Mouse (Mus musculus) CH12.LX (cell line): ENCODE measurements at regions not wholly inside any gene's neighbourhood (a gene's known extent, or its start where the extent isn't known, plus 50 kb on each side); places are given as distances from the start of the nearest gene placed in this dataset.

Experiments
- DNase-seq: peaks from one replicate; pipeline ENCODE4 v3.0.0-alpha.2; 2013; ENCODE audit errors: extremely low read depth
- H3K27ac ChIP-seq: 2 replicates; pipeline ENCODE4 v1.5.1; 2012; ENCODE audit warnings: low read depth, mild to moderate bottlenecking, control low read depth, moderate library complexity; ENCODE audit not compliant: insufficient read depth
- H3K27me3 ChIP-seq: replicated peaks from 2 replicates; pipeline ENCODE3; 2012; ENCODE audit warnings: inconsistent platforms
- H3K36me3 ChIP-seq, 2 experiments: replicated peaks in 1 of 2; 2 replicates each; pipeline versions ENCODE3 to v1.6.1; 2012; ENCODE audit warnings: inconsistent platforms in 1 of 2, low read length in 1 of 2, mild to moderate bottlenecking in 1 of 2, mixed read lengths in 1 of 2, moderate library complexity in 1 of 2; ENCODE audit not compliant: control insufficient read depth in 1 of 2, insufficient read depth in 1 of 2
- H3K4me1 ChIP-seq, 2 experiments: 2 replicates each; pipeline ENCODE4 v1.6.1; 2012; ENCODE audit warnings: inconsistent platforms in 1 of 2, moderate library complexity in 1 of 2; ENCODE audit not compliant: insufficient read depth in 2 of 2, control insufficient read depth in 1 of 2
- H3K4me2 ChIP-seq: 2 replicates; pipeline ENCODE4 v1.6.1; 2012; ENCODE audit warnings: low read depth, mild to moderate bottlenecking, control low read depth; ENCODE audit not compliant: poor library complexity, insufficient read depth, severe bottlenecking
- H3K4me3 ChIP-seq, 3 experiments: fragments of 150-350 bp in 1 of 3; sonication (generic) in 1 of 3; replicated peaks in 1 of 3; 2 replicates each; pipeline versions ENCODE3 to v1.5.1; 2011 to 2012; ENCODE audit warnings: low read depth in 2 of 3, low read length in 2 of 3, mild to moderate bottlenecking in 2 of 3, moderate library complexity in 2 of 3, control low read depth in 1 of 3, improper control_type of control experiment in 1 of 3, inconsistent platforms in 1 of 3, mixed read lengths in 1 of 3; ENCODE audit not compliant: poor library complexity in 1 of 3
- H3K79me2 ChIP-seq: replicated peaks from 2 replicates; pipeline ENCODE4 v1.6.1; 2012; ENCODE audit warnings: mild to moderate bottlenecking, moderate library complexity; ENCODE audit not compliant: control insufficient read depth, poor library complexity, insufficient read depth, severe bottlenecking; ENCODE audit errors: extremely low read depth
- H3K9ac ChIP-seq: 2 replicates; pipeline ENCODE4 v1.6.1; 2012; ENCODE audit warnings: low read depth, mild to moderate bottlenecking, control low read depth, moderate library complexity; ENCODE audit not compliant: insufficient read depth
- H3K9me3 ChIP-seq: replicated peaks from 2 replicates; pipeline ENCODE3; 2012; ENCODE audit warnings: low read length, inconsistent platforms, mixed read lengths
- BHLHE40 ChIP-seq: IDR thresholded peaks from 2 replicates; pipeline ENCODE4 v1.6.1; 2011; ENCODE audit warnings: mild to moderate bottlenecking, low read depth, low read length, improper control_type of control experiment
- CHD1 ChIP-seq: IDR thresholded peaks from 2 replicates; pipeline ENCODE4 v1.6.1; 2012; ENCODE audit warnings: low read depth, low read length, improper control_type of control experiment, inconsistent platforms
- CHD2 ChIP-seq: IDR thresholded peaks from 2 replicates; pipeline ENCODE4 v1.6.1; 2011; ENCODE audit warnings: low read length, improper control_type of control experiment
- CTCF ChIP-seq, 2 experiments: IDR thresholded peaks in 1 of 2; conservative IDR thresholded peaks in 1 of 2; 2 replicates each; pipeline ENCODE4 v1.5.1; 2011 to 2012; ENCODE audit warnings: low read depth in 2 of 2, low read length in 2 of 2, improper control_type of control experiment in 1 of 2, inconsistent platforms in 1 of 2, mild to moderate bottlenecking in 1 of 2, moderate library complexity in 1 of 2
- E2F4 ChIP-seq: IDR thresholded peaks from 2 replicates; pipeline ENCODE4 v1.6.1; 2011; ENCODE audit warnings: low read depth, low read length, improper control_type of control experiment; ENCODE audit not compliant: insufficient replicate concordance
- ELF1 ChIP-seq: IDR thresholded peaks from 2 replicates; pipeline ENCODE4 v1.6.1; 2014; ENCODE audit warnings: low read depth, mild to moderate bottlenecking, inconsistent platforms, low read length, improper control_type of control experiment
- EP300 ChIP-seq: IDR thresholded peaks from 2 replicates; pipeline ENCODE4 v1.6.1; 2011; ENCODE audit warnings: low read length, improper control_type of control experiment
- ETS1 ChIP-seq: conservative IDR thresholded peaks from 2 replicates; pipeline ENCODE4 v1.6.1; 2012; ENCODE audit warnings: low read depth, mild to moderate bottlenecking, inconsistent platforms, low read length, improper control_type of control experiment, moderate library complexity
- HCFC1 ChIP-seq: IDR thresholded peaks from 2 replicates; pipeline ENCODE4 v1.6.1; 2012; ENCODE audit warnings: low read depth, mild to moderate bottlenecking, inconsistent platforms, low read length, improper control_type of control experiment
- IRF4 ChIP-seq: IDR thresholded peaks from 2 replicates; pipeline ENCODE4 v1.6.1; 2014; ENCODE audit warnings: low read depth, mild to moderate bottlenecking, inconsistent platforms, low read length, improper control_type of control experiment
- JUN ChIP-seq: IDR thresholded peaks from 2 replicates; pipeline ENCODE4 v1.6.1; 2011; ENCODE audit warnings: low read depth, mild to moderate bottlenecking, low read length, improper control_type of control experiment, moderate library complexity; ENCODE audit not compliant: insufficient read depth
- JUND ChIP-seq: conservative IDR thresholded peaks from 2 replicates; pipeline ENCODE4 v1.6.1; 2011; ENCODE audit warnings: low read depth, low read length, improper control_type of control experiment
- KAT2A ChIP-seq: IDR thresholded peaks from 2 replicates; pipeline ENCODE4 v1.6.1; 2012; ENCODE audit warnings: low read length, improper control_type of control experiment, inconsistent platforms; ENCODE audit not compliant: insufficient replicate concordance
- MEF2A ChIP-seq: IDR thresholded peaks from 2 replicates; pipeline ENCODE4 v1.6.1; 2014; ENCODE audit warnings: low read depth, mild to moderate bottlenecking, inconsistent platforms, low read length, improper control_type of control experiment, borderline replicate concordance
- MXI1 ChIP-seq: IDR thresholded peaks from 2 replicates; pipeline ENCODE4 v1.6.1; 2011; ENCODE audit warnings: mild to moderate bottlenecking, low read depth, low read length, improper control_type of control experiment
- NELFE ChIP-seq: IDR thresholded peaks from 2 replicates; pipeline ENCODE4 v1.6.1; 2011; ENCODE audit warnings: low read depth, low read length, improper control_type of control experiment
- POLR2A ChIP-seq: IDR thresholded peaks from 2 replicates; pipeline ENCODE4 v1.6.1; 2011; ENCODE audit warnings: low read depth, mild to moderate bottlenecking, improper control_type of control experiment, low read length
- POLR2AphosphoS2 ChIP-seq: IDR thresholded peaks from 2 replicates; pipeline ENCODE4 v1.6.1; 2011; ENCODE audit warnings: low read depth, low read length, improper control_type of control experiment
- RAD21 ChIP-seq: IDR thresholded peaks from 2 replicates; pipeline ENCODE4 v1.6.1; 2011; ENCODE audit warnings: low read depth, mild to moderate bottlenecking, low read length, improper control_type of control experiment, moderate library complexity
- SIN3A ChIP-seq: IDR thresholded peaks from 2 replicates; pipeline ENCODE4 v1.6.1; 2012; ENCODE audit warnings: low read length, improper control_type of control experiment, inconsistent platforms
- SMC3 ChIP-seq: IDR thresholded peaks from 2 replicates; pipeline ENCODE4 v1.6.1; 2011; ENCODE audit warnings: low read depth, low read length, improper control_type of control experiment
- TBP ChIP-seq: conservative IDR thresholded peaks from 2 replicates; pipeline ENCODE4 v1.6.1; 2011; ENCODE audit warnings: low read depth, low read length, improper control_type of control experiment
- TCF12 ChIP-seq: IDR thresholded peaks from 2 replicates; pipeline ENCODE4 v1.6.1; 2014; ENCODE audit warnings: low read depth, mild to moderate bottlenecking, inconsistent platforms, low read length, improper control_type of control experiment
- ZC3H11A ChIP-seq: IDR thresholded peaks from 2 replicates; pipeline ENCODE4 v1.6.1; 2012; ENCODE audit warnings: low read depth, mild to moderate bottlenecking, inconsistent platforms, low read length, improper control_type of control experiment
- ZMIZ1 ChIP-seq: IDR thresholded peaks from 2 replicates; pipeline ENCODE4 v1.6.1; 2012; ENCODE audit warnings: low read depth, mild to moderate bottlenecking, inconsistent platforms, low read length, improper control_type of control experiment
- ZNF384 ChIP-seq: IDR thresholded peaks from 2 replicates; pipeline ENCODE4 v1.6.1; 2012; ENCODE audit warnings: low read depth, low read length, improper control_type of control experiment, inconsistent platforms
- dilution Hi-C: fragments of 300-500 bp; cut with MboI; formaldehyde crosslinking; loops from 2 replicates; pipeline ENCODE4 v1.14.3; 2020; ENCODE audit warnings: low sequenced_read_pairs; ENCODE audit not compliant: extremely low pct_unique_long_range_greater_than_20kb, extremely low pct_ligation_motif_present
- in situ Hi-C: fragments of 300-500 bp; cut with MboI; formaldehyde crosslinking; loops from 3 replicates; pipeline ENCODE4 v1.14.3; 2019; ENCODE audit warnings: low sequenced_read_pairs, low pct_ligation_motif_present, low pct_unique_long_range_greater_than_20kb, mixed read lengths

DNA sequence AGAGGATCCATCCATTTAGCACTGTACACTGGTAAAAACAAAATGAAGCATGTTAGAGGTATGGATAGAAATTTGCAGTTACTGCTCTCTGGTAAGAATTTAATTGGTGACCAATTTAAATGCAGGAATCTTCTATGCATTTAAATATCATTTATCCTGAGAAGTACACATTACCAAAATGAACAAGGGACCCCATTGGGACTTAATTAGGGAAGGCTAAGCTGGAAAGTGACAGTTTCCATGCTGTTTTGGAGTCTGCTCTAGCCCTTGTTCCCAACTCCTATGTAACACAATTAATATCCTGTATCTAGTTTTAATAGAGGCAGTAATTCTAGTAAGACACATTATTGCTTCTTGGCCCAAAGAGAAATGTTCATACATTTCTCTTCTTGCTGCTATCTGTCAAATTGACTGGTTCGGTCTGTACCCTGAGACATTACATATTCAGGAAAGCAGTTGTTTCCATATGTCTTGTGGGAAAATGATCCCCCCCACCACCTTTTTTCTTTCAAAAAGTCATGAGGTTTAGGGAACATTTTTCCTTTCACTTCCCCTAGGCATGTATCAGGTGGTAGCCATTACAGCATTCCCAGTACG lies 504.4 kb upstream of the Nrsn1 start:
- no peak overlapping the region for H3K4me2 ChIP-seq
- TF ChIP-seq TBP: no peak
- no peak for TF ChIP-seq SMC3
- no peak for TF ChIP-seq ELF1
- no peak for TF ChIP-seq POLR2AphosphoS2
- TF ChIP-seq ZMIZ1: no peak
- TF ChIP-seq JUN: no peak
- TF ChIP-seq E2F4: no peak
- no peak for TF ChIP-seq BHLHE40
- no peak for TF ChIP-seq ZC3H11A
- TF ChIP-seq ETS1: no peak
- no peak for TF ChIP-seq RAD21
- no peak for TF ChIP-seq SIN3A
- TF ChIP-seq MEF2A: no peak
- TF ChIP-seq NELFE: no peak
- no peak for TF ChIP-seq JUND
- no peak for TF ChIP-seq TCF12
- no peak for TF ChIP-seq POLR2A
- no peaks in the 10 kb centered on the region for H3K36me3 ChIP-seq
- no peaks in the 10 kb centered on the region for H3K9me3 ChIP-seq
- DNase-seq: no peak
- dilution Hi-C loops: no loop called here
- no peaks in the 10 kb centered on the region for H3K79me2 ChIP-seq
- no peak overlapping the region for H3K4me3 ChIP-seq
- H3K27ac ChIP-seq: no peak overlapping the region
- no peaks in the 10 kb centered on the region for H3K4me1 ChIP-seq
- H3K27me3 ChIP-seq: no peaks in the 10 kb centered on the region
- no peak overlapping the region for H3K9ac ChIP-seq
- in situ Hi-C loops: no loop called here

DNA sequence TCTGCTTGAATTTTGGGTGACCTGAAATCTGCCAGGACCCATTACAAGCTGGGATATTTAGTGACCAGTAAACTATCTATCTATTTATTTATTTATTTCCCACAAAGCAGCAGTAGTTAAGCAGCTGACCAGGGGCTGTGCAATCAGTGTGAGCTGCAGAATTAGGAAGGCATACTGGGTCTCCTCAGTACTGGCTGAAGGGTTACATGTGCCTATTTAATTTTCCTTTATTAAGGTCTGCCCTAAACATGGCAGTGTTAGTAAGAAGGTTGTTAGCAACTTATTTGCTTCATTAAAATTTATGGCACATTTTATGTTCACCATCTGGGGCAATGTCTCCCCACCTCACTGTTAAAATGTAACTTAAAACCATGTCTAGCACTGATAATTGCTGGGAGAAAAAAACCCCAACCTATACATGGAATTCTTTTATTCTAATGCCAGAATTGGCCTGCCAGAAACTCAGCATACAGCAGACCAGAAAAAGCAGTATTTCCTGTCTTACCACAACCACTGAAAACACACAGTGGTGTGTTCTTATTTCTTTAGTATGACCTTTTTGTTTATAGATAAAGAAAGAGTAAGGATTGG lies 484.3 kb upstream of the Nrsn1 start:
- 0 out of 4 replicates have a peak, but pooled peaks cover 0 to 2% of the 10 kb centered on the region in 2 experiments for H3K4me1 ChIP-seq
- no peak overlapping the region for H3K4me2 ChIP-seq
- no peak for TF ChIP-seq CTCF (conservative IDR thresholded peaks at IDR 0.05 in 1 of 2, IDR thresholded peaks at IDR 0.05 in 1 of 2; ENCODE audit: low read depth in 2 of 2, low read length in 2 of 2)
- TF ChIP-seq MEF2A: no peak
- TF ChIP-seq ZC3H11A: no peak
- TF ChIP-seq HCFC1: no peak
- TF ChIP-seq NELFE: no peak
- no peak for TF ChIP-seq ZNF384
- no peak for TF ChIP-seq POLR2AphosphoS2
- no peak for TF ChIP-seq SIN3A
- no peak for TF ChIP-seq TCF12
- TF ChIP-seq CHD2: no peak
- TF ChIP-seq IRF4: no peak
- TF ChIP-seq MXI1: no peak
- TF ChIP-seq RAD21: no peak
- no peak for TF ChIP-seq KAT2A
- TF ChIP-seq CHD1: no peak
- TF ChIP-seq E2F4: no peak
- TF ChIP-seq JUN: no peak
- TF ChIP-seq EP300: no peak
- H3K79me2 ChIP-seq: no peaks in the 10 kb centered on the region
- no peak overlapping the region for H3K27ac ChIP-seq
- H3K27me3 ChIP-seq: no peaks in the 10 kb centered on the region
- no peak overlapping the region for H3K4me3 ChIP-seq
- H3K9me3 ChIP-seq: no peaks in the 10 kb centered on the region
- dilution Hi-C loops: no loop called here
- no peak overlapping the region for H3K9ac ChIP-seq
- in situ Hi-C loops: no loop called here
- no peaks in the 10 kb centered on the region for H3K36me3 ChIP-seq
- DNase-seq: no peak
